Mouse (Mus musculus): ENCODE results near the gene Grip2.

DNA sequence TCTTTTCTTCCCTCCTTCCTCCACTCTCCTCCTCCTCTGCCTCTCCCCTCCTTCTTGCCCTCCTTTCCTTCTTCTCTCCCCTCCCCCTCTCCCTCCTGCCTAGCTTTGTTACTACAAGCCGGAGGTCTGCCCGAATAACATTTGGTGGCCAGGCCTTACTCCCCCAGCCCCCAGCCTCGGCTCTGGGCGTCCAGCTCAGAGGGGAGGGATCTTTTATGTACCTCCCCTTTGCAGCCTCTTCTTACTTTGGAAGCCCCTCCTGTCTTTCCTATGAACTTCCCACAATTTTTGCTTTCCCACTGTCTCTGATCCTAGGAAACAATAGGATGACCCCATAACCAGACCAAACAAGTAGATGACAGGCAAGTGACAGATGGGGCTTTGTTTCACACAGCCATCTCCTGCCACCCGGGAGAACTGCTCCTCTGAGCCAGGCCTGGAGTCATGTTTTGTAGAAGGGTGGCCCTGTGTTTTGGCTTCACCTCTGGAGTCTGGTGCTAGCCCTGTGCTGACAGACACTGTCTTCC, 113.6 kb downstream of the Grip2 start:
- TF ChIP-seq POLR2A (IDR thresholded peaks at IDR 0.05; ENCODE audit: borderline replicate concordance, low read depth, low read length) (no peak), CTCF (IDR thresholded peaks at IDR 0.05; ENCODE audit: low read depth, low read length) (no peak)

All from bone marrow macrophage, adult 2 months (primary cell).